Mouse (Mus musculus) brain, embryonic 14.5 days (tissue): ENCODE measurements at regions not wholly inside any gene's neighbourhood (a gene's known extent, or its start where the extent isn't known, plus 50 kb on each side); places are given as distances from the start of the nearest gene placed in this dataset.

Experiments used
- CTCF ChIP-seq: fragments of 200-500 bp; IDR thresholded peaks from 2 replicates; pipeline ENCODE4 v1.5.1; 2012; ENCODE audit warnings: inconsistent platforms, mild to moderate bottlenecking, moderate library complexity, borderline replicate concordance; ENCODE audit not compliant: insufficient read depth, insufficient read length; ENCODE audit errors: extremely low read depth
- POLR2A ChIP-seq: fragments of 200-500 bp; IDR thresholded peaks from 2 replicates; pipeline ENCODE4 v1.6.1; 2012; ENCODE audit warnings: mild to moderate bottlenecking, inconsistent platforms, borderline replicate concordance; ENCODE audit not compliant: poor library complexity, insufficient read depth, insufficient read length, severe bottlenecking; ENCODE audit errors: extremely low read depth

DNA sequence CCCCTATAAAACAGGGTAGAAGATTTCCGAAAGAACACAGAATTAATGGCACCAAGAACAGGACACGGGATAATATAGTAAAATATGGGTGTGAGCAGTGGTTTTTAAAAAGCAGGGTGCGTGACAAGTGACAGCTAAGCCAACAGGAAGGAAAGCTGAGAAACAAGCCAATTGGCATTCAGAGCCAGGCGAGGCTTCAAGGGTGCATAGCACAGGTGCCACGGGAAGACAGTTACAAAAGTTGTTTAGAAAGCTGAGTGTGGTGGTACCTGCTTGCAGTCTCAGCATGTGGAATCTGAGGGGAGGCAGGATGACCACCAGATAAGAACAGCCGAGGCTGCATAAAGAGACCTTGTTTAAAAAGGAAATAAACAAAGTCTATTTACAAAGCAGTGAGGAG is 270.7 kb downstream of the Gm19410 start:
- TF ChIP-seq CTCF (no peak), POLR2A (no peak)
